Mouse (Mus musculus): ENCODE measurements around the gene Aurkb. TPM values are rescaled to one million over a fixed set of nuclear protein-coding genes. Genes with fewer than 3 reads are reported as not detected.
A peak's percentile ranks its signal among the peaks of the same experiment; 100 is the strongest.

The Aurkb gene
- polyA plus RNA-seq, 1 experiment from 2014 or later: 61.7 TPM

GRCm38 (mm10) chr11:69087082-69087481 is 41.6 kb downstream of the Aurkb start:
- ATAC-seq (ENCODE audit: insufficient number of reproducible peaks, insufficient read depth, low FRiP score, low read depth): no peak
- H3K27ac ChIP-seq (replicated peaks in 1 of 2; ENCODE audit: control insufficient read depth in 1 of 2, insufficient read depth in 1 of 2, low read depth in 2 of 2, low read length in 2 of 2): peak overlapping the region; percentile 51 to 98
- no peak overlapping the region; the same call in 1 of the 2 replicates for H3K9ac ChIP-seq (ENCODE audit: low read length)
- H3K27me3 ChIP-seq (ENCODE audit: control insufficient read depth, insufficient read depth, low read length): no peaks in the 10 kb centered on the region
- 0 out of 2 replicates have a peak overlapping the region, but pooled peaks have one; percentile 91 for H3K4me2 ChIP-seq (ENCODE audit: low read length)
- peaks cover 19 to 39% of the 10 kb centered on the region in 2 experiments for H3K4me1 ChIP-seq (ENCODE audit: control insufficient read depth in 2 of 2, insufficient read depth in 2 of 2, low read length in 2 of 2)
- WGBS: 31% methylated on average over 4 of the region's 4 CpGs
- H3K4me3 ChIP-seq (ENCODE audit: control insufficient read depth in 1 of 2, insufficient read depth in 1 of 2, low read depth in 1 of 2, low read length in 2 of 2): no peak overlapping the region
- H3K36me3 ChIP-seq (ENCODE audit: control insufficient read depth, insufficient read depth, low read length): peaks cover 28% of the 10 kb centered on the region
- no peaks in the 10 kb centered on the region for H3K9me3 ChIP-seq (ENCODE audit: control insufficient read depth, low read length)

DNA sequence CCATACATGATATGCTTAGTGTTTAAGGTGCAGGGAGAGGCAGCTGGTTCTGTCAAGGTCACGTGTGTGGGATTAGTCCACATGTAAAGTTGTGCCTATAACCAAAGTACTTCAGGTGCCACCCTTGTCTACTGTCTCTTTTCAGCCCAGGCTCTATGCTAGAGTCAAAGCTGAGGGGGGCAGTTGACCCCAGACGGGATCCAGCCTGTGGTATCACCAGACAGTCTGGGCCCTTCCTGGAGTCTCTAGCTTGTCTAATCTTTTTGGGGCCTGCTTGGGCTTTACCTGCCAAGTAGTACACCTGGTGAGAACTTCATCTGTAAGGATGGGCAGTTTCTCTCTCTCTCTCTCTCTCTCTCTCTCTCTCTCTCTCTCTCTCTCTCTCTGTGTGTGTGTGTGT is 42.1 kb downstream of the Aurkb start:
- Histone ChIP-seq H3K36me3 (ENCODE audit: control insufficient read depth, insufficient read depth, low read length) (peaks cover 31% of the 10 kb centered on the region), H3K4me3 (ENCODE audit: control insufficient read depth in 1 of 2, insufficient read depth in 1 of 2, low read depth in 1 of 2, low read length in 2 of 2) (no peak overlapping the region), H3K9ac (ENCODE audit: low read length) (0 out of 2 replicates have a peak overlapping the region, but pooled peaks have one; percentile 100), H3K9me3 (ENCODE audit: control insufficient read depth, low read length) (no peaks in the 10 kb centered on the region), H3K27ac (replicated peaks in 1 of 2; ENCODE audit: control insufficient read depth in 1 of 2, insufficient read depth in 1 of 2, low read depth in 2 of 2, low read length in 2 of 2) (peak overlapping the region; percentile 49 to 98), H3K4me2 (ENCODE audit: low read length) (peak overlapping the region; percentile 91), H3K27me3 (ENCODE audit: control insufficient read depth, insufficient read depth, low read length) (no peaks in the 10 kb centered on the region), H3K4me1 (ENCODE audit: control insufficient read depth in 2 of 2, insufficient read depth in 2 of 2, low read length in 2 of 2) (peaks cover 19 to 39% of the 10 kb centered on the region in 2 experiments)
- ATAC-seq (ENCODE audit: insufficient number of reproducible peaks, insufficient read depth, low FRiP score, low read depth): no peak
- WGBS: 58% methylated on average over 2 of the region's 2 CpGs

GRCm38 (mm10) chr11:69088103-69088855 is 42.8 kb downstream of the Aurkb start, which contains the start of gene Vamp2:
Vamp2 (plus strand) TSS chr11:69088490.
- Histone ChIP-seq H3K27me3 (ENCODE audit: control insufficient read depth, insufficient read depth, low read length) (no peaks in the 10 kb centered on the region), H3K4me2 (ENCODE audit: low read length) (peak within 1 kb of the TSS; percentile 91), H3K4me1 (ENCODE audit: control insufficient read depth in 2 of 2, insufficient read depth in 2 of 2, low read length in 2 of 2) (peaks cover 19 to 39% of the 10 kb centered on the region in 2 experiments), H3K27ac (replicated peaks in 1 of 2; ENCODE audit: control insufficient read depth in 1 of 2, insufficient read depth in 1 of 2, low read depth in 2 of 2, low read length in 2 of 2) (peak within 1 kb of the TSS; percentile 96 to 98), H3K9me3 (ENCODE audit: control insufficient read depth, low read length) (no peaks in the 10 kb centered on the region), H3K9ac (ENCODE audit: low read length) (peak within 1 kb of the TSS; percentile 100), H3K36me3 (ENCODE audit: control insufficient read depth, insufficient read depth, low read length) (peaks cover 34% of the 10 kb centered on the region), H3K4me3 (ENCODE audit: control insufficient read depth in 1 of 2, insufficient read depth in 1 of 2, low read depth in 1 of 2, low read length in 2 of 2) (peak within 1 kb of the TSS; percentile 90 to 100)
- under 1% methylated on average over 62 of the region's 67 CpGs for WGBS
- ATAC-seq (ENCODE audit: insufficient number of reproducible peaks, insufficient read depth, low FRiP score, low read depth): peak; percentile 63

- H3K9ac ChIP-seq (ENCODE audit: low read length): peak overlapping the region; percentile 100
- peaks cover 34% of the 10 kb centered on the region for H3K36me3 ChIP-seq (ENCODE audit: control insufficient read depth, insufficient read depth, low read length)
- H3K27ac ChIP-seq (replicated peaks in 1 of 2; ENCODE audit: control insufficient read depth in 1 of 2, insufficient read depth in 1 of 2, low read depth in 2 of 2, low read length in 2 of 2): peak overlapping the region; percentile 96 to 98
- peak; percentile 39; the same call in 1 of the 2 replicates for ATAC-seq (ENCODE audit: insufficient number of reproducible peaks, insufficient read depth, low FRiP score, low read depth)
- WGBS: 6% methylated on average over 25 of the region's 25 CpGs
- H3K27me3 ChIP-seq (ENCODE audit: control insufficient read depth, insufficient read depth, low read length): no peaks in the 10 kb centered on the region
- no peaks in the 10 kb centered on the region for H3K9me3 ChIP-seq (ENCODE audit: control insufficient read depth, low read length)
- H3K4me3 ChIP-seq (ENCODE audit: control insufficient read depth in 1 of 2, insufficient read depth in 1 of 2, low read depth in 1 of 2, low read length in 2 of 2): peak overlapping the region; percentile 90 to 100
- H3K4me1 ChIP-seq (ENCODE audit: control insufficient read depth in 2 of 2, insufficient read depth in 2 of 2, low read length in 2 of 2): peaks cover 19 to 39% of the 10 kb centered on the region in 2 experiments
- peak overlapping the region; percentile 91 for H3K4me2 ChIP-seq (ENCODE audit: low read length)
These were observed 43.6 kb downstream of the Aurkb start for GRCm38 (mm10) chr11:69088856-69089615.

DNA sequence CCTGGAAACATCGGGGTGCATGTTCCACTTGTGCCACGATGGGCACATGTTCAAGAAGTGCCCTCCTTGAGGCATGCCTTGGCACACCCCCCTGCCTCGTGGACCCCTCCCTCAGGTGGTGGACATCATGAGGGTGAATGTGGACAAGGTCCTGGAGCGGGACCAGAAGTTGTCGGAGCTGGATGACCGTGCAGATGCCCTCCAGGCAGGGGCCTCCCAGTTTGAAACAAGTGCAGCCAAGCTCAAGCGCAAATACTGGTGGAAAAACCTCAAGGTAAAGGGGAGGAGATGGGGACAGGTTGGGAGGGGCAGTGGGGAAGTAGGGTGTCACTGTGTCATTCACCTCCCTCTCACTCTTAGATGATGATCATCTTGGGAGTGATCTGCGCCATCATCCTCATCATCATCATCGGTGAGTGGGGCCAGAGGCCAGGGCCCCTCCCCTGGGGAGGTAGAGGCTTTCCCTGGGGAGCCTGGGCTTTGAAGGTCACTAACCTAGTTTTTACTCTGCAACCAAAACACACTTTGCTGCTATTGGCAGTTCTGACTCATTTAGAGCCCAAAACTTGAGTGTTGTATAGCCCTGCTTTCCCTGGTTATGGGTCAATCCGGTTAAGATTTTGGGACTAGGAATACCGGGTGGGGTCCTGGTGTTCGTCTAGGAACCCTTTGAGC is 44.3 kb downstream of the Aurkb start:
- Histone ChIP-seq H3K27ac (replicated peaks in 1 of 2; ENCODE audit: control insufficient read depth in 1 of 2, insufficient read depth in 1 of 2, low read depth in 2 of 2, low read length in 2 of 2) (no peak overlapping the region), H3K9me3 (ENCODE audit: control insufficient read depth, low read length) (no peaks in the 10 kb centered on the region), H3K4me3 (ENCODE audit: control insufficient read depth in 1 of 2, insufficient read depth in 1 of 2, low read depth in 1 of 2, low read length in 2 of 2) (peak overlapping the region; percentile 90 to 100), H3K4me2 (ENCODE audit: low read length) (peak overlapping the region; percentile 91), H3K27me3 (ENCODE audit: control insufficient read depth, insufficient read depth, low read length) (no peaks in the 10 kb centered on the region), H3K36me3 (ENCODE audit: control insufficient read depth, insufficient read depth, low read length) (peaks cover 34% of the 10 kb centered on the region), H3K9ac (ENCODE audit: low read length) (peak overlapping the region; percentile 100), H3K4me1 (ENCODE audit: control insufficient read depth in 2 of 2, insufficient read depth in 2 of 2, low read length in 2 of 2) (peaks cover 19 to 44% of the 10 kb centered on the region in 2 experiments)
- ATAC-seq (ENCODE audit: insufficient number of reproducible peaks, insufficient read depth, low FRiP score, low read depth): no peak
- 78% methylated on average over 12 of the region's 12 CpGs for WGBS

DNA sequence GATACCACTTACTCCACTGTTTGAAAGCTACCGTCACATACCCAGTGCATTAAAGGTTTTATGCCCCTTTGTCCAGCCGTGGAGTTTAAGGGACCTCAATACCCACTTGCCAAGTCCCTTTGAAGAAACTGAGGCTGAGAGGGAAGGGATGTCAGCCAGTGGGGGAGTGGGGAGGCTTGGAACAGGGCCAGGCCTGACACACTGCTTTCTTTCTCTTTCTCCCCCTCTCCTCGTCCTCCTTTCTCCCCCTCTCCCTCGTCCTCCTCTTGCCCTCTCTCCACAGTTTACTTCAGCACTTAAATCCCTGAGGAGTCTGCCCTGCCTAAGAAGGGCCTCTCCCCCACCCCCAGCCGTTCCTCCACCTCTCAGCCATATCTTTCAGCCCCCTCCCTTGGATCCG is 44.9 kb downstream of the Aurkb start:
- Histone ChIP-seq H3K27ac (replicated peaks in 1 of 2; ENCODE audit: control insufficient read depth in 1 of 2, insufficient read depth in 1 of 2, low read depth in 2 of 2, low read length in 2 of 2) (no peak overlapping the region), H3K4me3 (ENCODE audit: control insufficient read depth in 1 of 2, insufficient read depth in 1 of 2, low read depth in 1 of 2, low read length in 2 of 2) (no peak overlapping the region), H3K9me3 (ENCODE audit: control insufficient read depth, low read length) (no peaks in the 10 kb centered on the region), H3K9ac (ENCODE audit: low read length) (no peak overlapping the region), H3K36me3 (ENCODE audit: control insufficient read depth, insufficient read depth, low read length) (peaks cover 34% of the 10 kb centered on the region), H3K4me1 (ENCODE audit: control insufficient read depth in 2 of 2, insufficient read depth in 2 of 2, low read length in 2 of 2) (peaks cover 19 to 44% of the 10 kb centered on the region in 2 experiments), H3K4me2 (ENCODE audit: low read length) (peak overlapping the region; percentile 91; the same call in 1 of the 2 replicates), H3K27me3 (ENCODE audit: control insufficient read depth, insufficient read depth, low read length) (no peaks in the 10 kb centered on the region)
- ATAC-seq (ENCODE audit: insufficient number of reproducible peaks, insufficient read depth, low FRiP score, low read depth): no peak
- WGBS: 54% methylated on average over 6 of the region's 6 CpGs
